Mouse (Mus musculus) megakaryocyte, embryonic 14.5 days (primary cell): ENCODE results near the gene Nfib.

Experiments used
- FLI1 ChIP-seq: IDR thresholded peaks from 2 replicates; pipeline ENCODE4 v1.6.1; 2012; ENCODE audit warnings: low read length, inconsistent platforms, mixed read lengths
- GATA1 ChIP-seq: IDR thresholded peaks from 3 replicates; pipeline ENCODE4 v1.6.1; 2012; ENCODE audit warnings: mixed read lengths, low read length, inconsistent platforms, borderline replicate concordance

- TF ChIP-seq FLI1 = no peak
- no peak for TF ChIP-seq GATA1
Measured at GRCm38 (mm10) chr4:82584548-82584947, 121.0 kb downstream of the Nfib start.
